Mouse (Mus musculus) layer of hippocampus, adult 8-10 months (tissue): Measurements from ENCODE around the gene Glycam1. TPM values are rescaled to one million over a fixed set of nuclear protein-coding genes. Genes with fewer than 3 reads are reported as not detected.
"Not testable (repeated sequence)": the region's sequence is repeated elsewhere in the genome, so short reads cannot be mapped to it uniquely, and the experiment has no call there.

Experiments used
- DNase-seq, 2 experiments: peaks; one replicate each; pipeline ENCODE4 v3.0.0; 2022; ENCODE audit warnings: low spot score in 2 of 2
- total RNA-seq, 4 experiments: library from RNA; stranded (reverse); gene quantifications; 2 replicates each; pipeline ENCODE4 v1.2.4; 2022

Glycam1 gene
- total RNA-seq, result 1 to 10 TPM in 2 of 4 experiments, under 1 TPM in 1, not detected in 1; 0.74 to 4.7 (median 3.5) TPM

DNA sequence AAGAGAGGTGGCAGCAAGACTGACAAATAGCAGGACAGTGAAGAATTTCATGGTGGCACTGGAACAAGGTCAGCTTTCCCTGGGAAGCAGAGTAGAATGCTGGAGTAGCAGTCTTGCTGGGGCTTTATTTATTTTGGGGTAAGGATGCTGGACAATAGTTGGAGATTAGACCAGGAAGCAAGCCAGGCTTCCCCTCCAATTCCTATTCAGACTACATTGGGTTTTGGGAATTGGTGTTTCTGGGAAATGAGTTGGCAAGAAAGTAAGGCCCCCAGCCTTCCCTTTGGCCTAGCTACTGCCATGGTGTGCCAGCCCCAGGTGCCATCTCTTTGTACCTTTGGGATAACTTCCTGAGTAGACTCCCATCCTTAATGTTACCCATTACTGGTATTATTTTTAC is at the start of gene Glycam1:
TSS of gene Glycam1 (minus strand) at position 101 of the 400 bp plus-strand sequence.
- no peak for DNase-seq

DNA sequence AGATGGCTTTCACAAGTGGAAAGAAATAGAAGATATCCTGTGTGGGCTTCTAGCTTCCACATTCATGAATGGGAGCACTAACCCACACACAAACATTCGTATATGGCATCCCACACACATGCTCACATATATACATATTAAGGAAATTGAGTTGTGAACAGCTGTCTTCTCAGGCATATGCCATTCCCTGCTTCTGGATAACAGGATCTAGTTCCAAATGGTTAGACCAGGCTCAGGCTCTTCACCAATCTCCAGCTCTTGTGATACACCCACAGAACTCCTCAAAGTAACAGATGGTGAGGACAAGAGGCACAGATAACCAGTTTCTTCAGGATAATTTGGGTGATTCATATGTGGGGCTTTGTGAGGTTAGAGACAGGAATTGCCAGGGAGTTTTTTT is 39.6 kb upstream of the Glycam1 start:
- DNase-seq, result peak in 1 of 2 experiments; percentile 7

DNA sequence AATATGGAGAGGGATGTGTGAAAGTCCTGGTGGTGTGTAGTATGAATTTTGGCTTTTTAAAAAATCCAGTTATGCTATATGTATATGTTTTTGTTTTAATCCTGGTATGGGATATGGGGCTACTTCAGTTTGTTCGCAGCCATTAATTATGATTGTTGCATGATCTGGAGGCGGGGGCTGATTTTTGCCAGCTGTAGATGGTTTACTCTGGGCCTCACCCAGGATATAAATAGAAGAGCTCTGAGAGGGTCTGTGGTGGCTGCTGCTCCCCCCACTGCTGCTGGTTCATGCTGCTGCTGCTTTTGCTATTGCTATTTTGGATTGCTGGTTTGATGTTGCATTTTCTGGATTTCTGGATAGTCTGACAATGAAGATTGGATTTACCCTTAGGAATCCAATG is 25.9 kb upstream of the Glycam1 start:
- DNase-seq, result no peak

- DNase-seq, result not testable (repeated sequence)
Measured at GRCm38 (mm10) chr15:103587752-103588151, 22.9 kb upstream of the Glycam1 start.

- DNase-seq, result no peak
Measured at GRCm38 (mm10) chr15:103585876-103586275, 21.0 kb upstream of the Glycam1 start.

- no peak for DNase-seq
Measured at GRCm38 (mm10) chr15:103552096-103552690, 12.7 kb downstream of the Glycam1 start.

DNA sequence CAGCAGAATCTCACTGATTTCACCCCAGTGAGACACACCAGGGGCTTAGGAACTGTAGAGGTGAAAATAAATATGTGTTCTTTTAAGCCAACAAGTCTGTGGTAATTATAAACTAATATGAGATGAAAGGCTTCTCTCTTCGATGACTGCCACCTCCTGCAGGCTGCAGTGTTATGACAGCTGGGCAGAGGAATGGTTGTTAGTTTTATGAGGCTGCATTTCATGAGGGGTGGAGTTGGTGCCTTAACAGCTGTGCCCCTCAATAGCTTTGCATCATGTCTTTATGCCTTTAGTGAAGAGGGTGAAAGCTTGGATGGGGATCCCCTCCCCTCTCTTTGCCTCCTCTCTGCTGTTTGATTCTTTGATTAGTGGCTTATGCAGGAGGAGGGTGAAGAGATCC is 13.8 kb downstream of the Glycam1 start:
- DNase-seq, result no peak

- DNase-seq, result no peak
Measured at GRCm38 (mm10) chr15:103549475-103549874, 15.4 kb downstream of the Glycam1 start.

DNA sequence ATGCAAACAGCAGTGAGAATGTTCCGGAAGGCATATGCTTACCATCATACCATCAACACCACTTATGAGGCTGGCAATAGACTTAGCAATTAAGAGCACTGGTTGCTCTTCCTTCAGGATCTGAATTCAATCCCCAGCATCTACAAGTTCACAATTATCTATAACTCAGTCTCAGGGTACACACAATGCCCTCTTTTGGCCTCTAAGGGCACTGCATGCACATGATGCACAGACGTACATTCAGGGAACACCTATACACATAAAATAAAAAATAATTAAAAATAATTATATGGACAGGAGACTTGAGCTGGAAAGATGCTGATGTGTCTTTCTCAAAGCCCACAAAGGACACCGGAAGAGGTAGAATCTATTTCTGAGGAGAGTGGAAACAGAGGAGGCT is 16.9 kb downstream of the Glycam1 start:
- no peak for DNase-seq

GRCm38 (mm10) chr15:103542526-103542925 is 22.4 kb downstream of the Glycam1 start:
- DNase-seq, result no peak

DNA sequence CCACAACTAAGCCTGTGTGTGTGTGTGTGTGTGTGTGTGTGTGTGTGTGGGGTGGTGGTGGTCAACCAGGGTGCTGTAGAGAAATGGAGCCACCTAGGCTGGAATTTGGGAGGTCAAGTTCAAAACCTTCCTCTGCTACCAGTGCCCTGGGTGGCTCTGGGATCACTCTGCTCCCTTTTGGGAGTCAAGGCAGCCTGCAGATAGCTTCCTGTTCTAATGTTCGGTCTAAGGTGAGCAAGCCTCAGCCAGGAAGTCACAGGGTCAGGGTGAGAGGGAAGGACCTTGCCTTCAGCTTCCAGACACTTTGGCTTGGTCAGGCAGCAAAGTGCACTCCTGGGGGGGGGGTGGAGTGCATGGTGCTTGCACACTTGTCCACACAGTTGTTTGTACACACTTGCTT is 24.2 kb downstream of the Glycam1 start:
- peak; percentile 1 for DNase-seq

DNA sequence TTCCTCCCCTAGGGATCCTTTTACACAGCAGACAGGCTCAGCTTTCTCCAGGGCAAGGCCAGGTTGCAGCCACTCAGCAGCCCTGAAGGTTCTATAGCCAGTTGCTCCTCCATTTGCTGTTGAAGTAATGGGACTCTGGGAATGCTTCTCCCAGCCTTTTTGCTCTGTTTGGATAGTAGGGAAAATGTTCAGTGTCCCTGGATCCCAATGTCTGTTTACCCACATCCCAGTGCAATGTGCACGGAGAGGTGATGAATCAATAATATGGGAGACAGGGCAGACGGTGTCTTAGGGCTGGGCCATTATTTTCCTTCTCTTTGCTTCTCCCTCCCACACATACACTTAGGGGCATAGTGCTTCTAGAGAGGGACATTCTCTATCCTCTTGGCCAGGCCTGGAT is 25.6 kb downstream of the Glycam1 start:
- peak; percentile 0 to 2 for DNase-seq

- DNase-seq, result peak; percentile 44 to 65
Measured at GRCm38 (mm10) chr15:103537822-103538213, 27.1 kb downstream of the Glycam1 start, which contains the start of gene Ppp1r1a. Gene Ppp1r1a, minus strand, starts transcription at chr15:103538003.

DNA sequence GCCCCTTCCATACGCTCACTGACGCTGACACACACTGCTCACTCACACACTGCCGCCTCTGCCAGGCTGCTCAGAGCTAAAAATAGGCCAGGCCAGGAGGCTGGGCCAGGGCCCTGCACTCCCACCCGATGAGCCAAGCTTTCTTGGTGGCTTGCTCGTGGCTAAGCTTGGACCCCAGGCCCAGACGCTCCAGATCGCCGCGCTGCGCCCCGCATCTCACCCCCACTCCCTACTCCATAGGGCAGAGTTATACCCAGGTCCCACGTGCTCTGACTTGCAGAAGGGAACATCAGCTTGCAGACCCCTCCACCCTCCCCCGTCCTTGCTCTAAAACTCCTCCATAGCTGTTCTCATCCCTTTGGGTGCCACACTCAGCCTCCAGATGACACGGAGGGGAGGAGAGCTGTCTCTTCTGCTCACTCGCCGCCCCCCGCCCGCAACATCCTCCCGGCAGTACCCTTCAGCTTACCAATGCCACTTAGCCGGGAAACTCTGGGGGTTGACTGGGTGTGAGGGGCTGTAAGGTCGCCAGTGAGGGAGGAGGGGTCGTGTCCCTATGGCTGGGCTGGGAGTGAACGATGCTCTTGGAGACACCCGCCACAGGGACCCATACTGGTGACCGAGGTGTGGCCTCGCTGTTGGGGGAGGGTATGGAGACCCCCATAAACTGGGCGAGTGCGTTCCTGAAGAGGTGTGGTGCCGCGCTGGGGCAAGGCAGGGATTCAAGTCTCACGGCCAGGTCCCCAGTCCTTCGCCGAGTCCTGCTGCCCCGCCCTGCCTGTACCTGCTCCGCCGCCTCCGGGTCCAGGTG is 27.7 kb downstream of the Glycam1 start:
- DNase-seq, result peak; percentile 57 to 64

DNA sequence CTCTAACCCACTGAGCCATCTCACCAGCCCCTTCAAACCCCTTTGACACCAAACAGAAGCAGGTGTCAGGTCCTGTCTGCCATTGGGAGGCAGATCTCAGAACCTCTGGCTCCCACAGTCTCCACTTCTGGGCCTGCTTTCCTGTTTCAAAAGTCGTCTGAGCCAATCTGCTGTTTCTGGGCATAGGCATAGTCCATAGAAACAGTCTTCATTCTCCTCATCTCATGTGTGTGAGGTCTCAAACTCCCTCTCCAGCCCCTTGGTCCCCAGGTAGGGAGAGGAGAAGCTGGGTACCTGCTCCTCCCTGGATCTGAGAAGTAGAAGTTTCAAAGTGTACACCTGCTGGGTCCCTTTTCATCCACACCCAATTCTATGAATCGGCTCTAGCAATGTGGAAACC is 28.4 kb downstream of the Glycam1 start:
- no peak for DNase-seq

DNA sequence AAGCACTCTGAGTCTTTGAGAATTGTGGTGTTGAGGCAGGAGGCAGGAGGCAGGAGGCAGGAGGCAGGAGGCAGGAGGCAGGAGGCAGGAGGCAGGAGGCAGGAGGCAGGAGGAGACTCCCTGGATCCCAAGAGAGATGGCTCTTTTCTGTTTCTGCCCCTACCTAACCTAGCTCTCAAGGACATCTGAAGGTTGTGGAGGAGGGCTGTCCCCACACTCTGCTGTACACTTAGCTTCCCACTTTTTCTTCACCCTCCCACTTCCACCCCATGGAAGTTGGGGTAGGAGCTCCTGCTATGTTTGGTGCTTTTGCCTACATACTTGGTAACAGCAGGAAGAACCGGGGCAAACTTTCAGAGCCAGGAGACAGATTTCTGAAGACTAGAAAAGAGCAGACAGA is 29.1 kb downstream of the Glycam1 start:
- DNase-seq, result peak; percentile 2 to 12

GRCm38 (mm10) chr15:103535030-103535429 is 29.9 kb downstream of the Glycam1 start:
- DNase-seq, result no peak

- no peak for DNase-seq
Measured at GRCm38 (mm10) chr15:103534054-103534620, 30.7 kb downstream of the Glycam1 start.

- DNase-seq, result peak; percentile 66 to 72
Measured at GRCm38 (mm10) chr15:103530372-103530771, 34.5 kb downstream of the Glycam1 start.

DNA sequence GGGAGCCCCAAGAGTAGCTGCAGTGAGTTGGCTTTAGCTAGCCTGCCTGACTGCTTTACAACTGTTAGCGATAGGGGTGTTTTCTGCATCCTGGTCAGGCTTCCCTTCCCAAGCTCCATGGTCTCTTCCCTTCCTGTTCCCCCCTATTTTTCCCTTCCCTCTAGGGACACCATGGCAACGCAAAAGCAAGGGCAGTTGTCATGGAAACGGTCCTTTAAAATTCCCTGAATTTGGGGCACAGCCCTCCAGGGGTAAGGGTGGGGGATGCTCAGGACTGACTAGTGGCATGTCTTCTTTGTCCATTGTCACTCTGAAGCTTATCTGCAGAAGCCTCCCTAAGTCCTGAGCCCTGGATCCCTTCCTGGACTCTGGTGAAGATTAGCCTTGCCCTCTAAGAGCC is 41.7 kb downstream of the Glycam1 start:
- DNase-seq, result no peak

DNA sequence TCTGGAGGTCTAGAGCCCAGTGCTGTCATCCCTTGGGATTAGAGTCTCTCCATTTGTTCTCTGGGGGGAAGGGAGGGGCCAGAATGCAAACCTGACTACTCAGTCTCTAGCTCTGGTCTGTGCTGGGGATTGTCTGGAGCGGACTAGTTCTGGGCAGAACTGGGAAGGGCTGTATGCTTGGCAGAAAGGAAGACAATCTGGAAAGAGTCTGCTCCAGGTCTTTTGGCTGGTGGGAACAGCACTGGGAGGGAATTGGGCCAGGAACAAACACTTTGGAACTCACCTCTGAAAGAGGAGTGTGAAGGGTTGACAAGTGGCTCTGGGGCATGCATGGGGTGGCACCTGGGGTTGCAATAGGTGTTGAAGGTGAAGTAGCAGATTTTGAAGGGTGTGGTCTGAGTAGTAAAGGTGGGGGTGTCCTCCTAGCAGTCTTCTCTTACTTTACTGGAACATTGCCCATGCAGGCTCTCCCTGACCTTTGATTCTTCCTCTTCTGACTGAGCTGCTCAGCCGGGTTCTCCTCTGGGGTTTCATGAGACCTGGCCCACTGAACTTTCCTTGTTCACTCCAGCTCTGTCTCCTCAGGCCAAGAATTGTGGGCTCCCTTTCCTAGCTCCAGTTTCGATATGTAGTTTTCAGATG is 42.3 kb downstream of the Glycam1 start:
- no peak for DNase-seq
